ENCODE assay signal across 25 mouse cellular contexts in genomic region chr13:37120219-37120618, GRCm38 (mm10).
DNase-seq lines count a peak whose midpoint lies in the region; ATAC-seq and TF ChIP-seq lines count a peak whose summit lies in the region.
"Had no signal": no experiment of that assay in that cellular context is flagged by ENCODE, and none has a peak within 500 bp of the region (broad histone marks: within the 10 kb centered on the region; RNA-seq: fewer than 3 reads in every experiment).

No protein-coding gene starts in this region.

- H3K27ac ChIP-seq in lung, postnatal 0 days (ENCODE audit: low read length) = no peak overlapping the region
- H3K27ac ChIP-seq in midbrain, embryonic 16.5 days (ENCODE audit: low read length) = no peak overlapping the region
- H3K27ac ChIP-seq: forebrain, embryonic 12.5 days; gastrocnemius, adult 2 months; heart, embryonic 15.5 days; hindbrain, embryonic 12.5 days; kidney, postnatal 0 days; midbrain, embryonic 13.5 days; neural tube, embryonic 15.5 days; stomach, embryonic 15.5 days had no signal

- H3K9me3 ChIP-seq in lung, postnatal 0 days (ENCODE audit: low read length) = no peaks in the 10 kb centered on the region
- no peaks in the 10 kb centered on the region for H3K9me3 ChIP-seq in midbrain, embryonic 16.5 days (replicated peaks; ENCODE audit: control insufficient read depth, low read length, poor library complexity, severe bottlenecking)
- H3K9me3 ChIP-seq: forebrain, embryonic 12.5 days; G1E; heart, embryonic 15.5 days; hindbrain, embryonic 12.5 days; midbrain, embryonic 13.5 days; neural tube, embryonic 15.5 days; stomach, embryonic 15.5 days had no signal

- WGBS in lung, postnatal 0 days = 58% methylated on average over 2 of the region's 2 CpGs
- 85% methylated on average over 2 of the region's 2 CpGs for WGBS in midbrain, embryonic 16.5 days

- no peak for ATAC-seq in lung, postnatal 0 days
- peak; percentile 70 for ATAC-seq in granulocyte monocyte progenitor cell, adult 5-6 weeks (replicated peaks; ENCODE audit: poor library complexity, severe bottlenecking)
- ATAC-seq in midbrain, embryonic 16.5 days = no peak
- ATAC-seq: activated CD4-positive, CD25-positive, alpha-beta regulatory T cell, adult 4 months; midbrain, embryonic 13.5 days had no signal

- H3K4me3 ChIP-seq in lung, postnatal 0 days (ENCODE audit: low read depth, low read length) = no peak overlapping the region
- no peak overlapping the region for H3K4me3 ChIP-seq in midbrain, embryonic 16.5 days (ENCODE audit: low read depth, low read length)
- H3K4me3 ChIP-seq: forebrain, embryonic 12.5 days; gastrocnemius, adult 2 months; heart, embryonic 15.5 days; hindbrain, embryonic 12.5 days; midbrain, embryonic 13.5 days; myocyte; neural tube, embryonic 15.5 days; stomach, embryonic 15.5 days had no signal

- H3K36me3 ChIP-seq in lung, postnatal 0 days (ENCODE audit: insufficient read depth, low read length) = no peaks in the 10 kb centered on the region
- H3K36me3 ChIP-seq in midbrain, embryonic 16.5 days (ENCODE audit: control insufficient read depth, insufficient read depth, low read length) = no peaks in the 10 kb centered on the region
- H3K36me3 ChIP-seq: forebrain, embryonic 12.5 days; G1E; heart, embryonic 15.5 days; hindbrain, embryonic 12.5 days; midbrain, embryonic 13.5 days; neural tube, embryonic 15.5 days; stomach, embryonic 15.5 days had no signal

- no peaks in the 10 kb centered on the region; the same call in 1 of the 2 replicates for H3K4me1 ChIP-seq in lung, postnatal 0 days (ENCODE audit: insufficient read depth, low read depth, low read length)
- H3K4me1 ChIP-seq in midbrain, embryonic 16.5 days (ENCODE audit: control insufficient read depth, insufficient read depth, low read length) = no peaks in the 10 kb centered on the region
- H3K4me1 ChIP-seq: forebrain, embryonic 12.5 days; heart, embryonic 15.5 days; hindbrain, embryonic 12.5 days; midbrain, embryonic 13.5 days; neural tube, embryonic 15.5 days; stomach, embryonic 15.5 days had no signal

- TF ChIP-seq EP300 in lung, postnatal 0 days (IDR thresholded peaks at IDR 0.05) = no peak

- H3K27me3 ChIP-seq in lung, postnatal 0 days (replicated peaks; ENCODE audit: insufficient read depth, low read length) = no peaks in the 10 kb centered on the region
- H3K27me3 ChIP-seq in midbrain, embryonic 16.5 days (ENCODE audit: control insufficient read depth, insufficient read depth, low read depth, low read length) = no peaks in the 10 kb centered on the region
- H3K27me3 ChIP-seq: forebrain, embryonic 12.5 days; heart, embryonic 15.5 days; hindbrain, embryonic 12.5 days; midbrain, embryonic 13.5 days; neural tube, embryonic 15.5 days; stomach, embryonic 15.5 days had no signal

- TF ChIP-seq CTCF in lung, postnatal 0 days (IDR thresholded peaks at IDR 0.05) = no peak

- H3K4me2 ChIP-seq in lung, postnatal 0 days (replicated peaks; ENCODE audit: low read depth, low read length) = no peak overlapping the region
- H3K4me2 ChIP-seq in midbrain, embryonic 16.5 days (ENCODE audit: low read length) = no peak overlapping the region
- H3K4me2 ChIP-seq: forebrain, embryonic 12.5 days; heart, embryonic 15.5 days; hindbrain, embryonic 12.5 days; midbrain, embryonic 13.5 days; neural tube, embryonic 15.5 days; stomach, embryonic 15.5 days had no signal

- H3K9ac ChIP-seq in lung, postnatal 0 days (replicated peaks; ENCODE audit: low read depth) = no peak overlapping the region
- H3K9ac ChIP-seq in midbrain, embryonic 16.5 days (ENCODE audit: low read depth, low read length) = no peak overlapping the region
- H3K9ac ChIP-seq: forebrain, embryonic 12.5 days; heart, embryonic 15.5 days; hindbrain, embryonic 12.5 days; midbrain, embryonic 13.5 days; neural tube, embryonic 15.5 days; stomach, embryonic 15.5 days had no signal

- DNase-seq in heart, adult 18-20 months = peak; percentile 10 to 49
- no peak for DNase-seq in heart, postnatal 4 days
- DNase-seq in lung, postnatal 0 days (ENCODE audit: low spot score) = peak; percentile 27
- DNase-seq in lung, postnatal 4 days = no peak
- DNase-seq in skeletal muscle tissue, adult 2 months (ENCODE audit: low read depth, low spot score) = peak; percentile 10
- DNase-seq: adrenal gland, postnatal 10 days; cerebellum, adult 11 months; cerebellum, postnatal 14 days; gastrocnemius, adult 2 months; kidney, adult 18-20 months; lung, adult 2 months; right cerebral cortex, postnatal 25 days; thymus, adult 18-20 months had no signal

Comparison
In these comparisons a context has a peak if more than half of its experiments do, and no peak if none do; other contexts are left out.
1. DNase-seq: peak in heart, adult 18-20 months (2 of 2), lung, postnatal 0 days (single experiment) and skeletal muscle tissue, adult 2 months (single experiment); none in heart, postnatal 4 days (single experiment) and lung, postnatal 4 days (0 of 2).